Mouse (Mus musculus) liver, embryonic 13.5 days (tissue): ENCODE results near the gene Eml4. TPM values are rescaled to one million over a fixed set of nuclear protein-coding genes. Genes with fewer than 3 reads are reported as not detected.

Experiments used
- ATAC-seq: fragments of 200-750 bp; cut with Nextera tagmentation; 2 replicates; pipeline ENCODE4 v1.8.0; 2017; ENCODE audit warnings: low read depth, mild to moderate bottlenecking, moderate number of reproducible peaks, moderate library complexity
- DNase-seq: peaks from one replicate; pipeline ENCODE4 v3.0.0; 2022
- H3K27ac ChIP-seq: fragments of 300-500 bp; sonication (generic); 2 replicates; pipeline ENCODE4 v1.5.1; 2015; ENCODE audit warnings: moderate library complexity, mild to moderate bottlenecking, inconsistent platforms
- H3K27me3 ChIP-seq: fragments of 300-500 bp; sonication (generic); 2 replicates; pipeline ENCODE4 v1.6.1; 2015; ENCODE audit warnings: mild to moderate bottlenecking, inconsistent platforms
- H3K36me3 ChIP-seq: fragments of 300-500 bp; sonication (generic); 2 replicates; pipeline ENCODE4 v1.6.1; 2015; ENCODE audit warnings: mild to moderate bottlenecking, inconsistent platforms
- H3K4me1 ChIP-seq: fragments of 300-500 bp; sonication (generic); replicated peaks from 2 replicates; pipeline ENCODE4 v1.6.1; 2015; ENCODE audit warnings: inconsistent platforms
- H3K4me2 ChIP-seq: fragments of 300-500 bp; sonication (generic); 2 replicates; pipeline ENCODE4 v1.6.1; 2015; ENCODE audit warnings: inconsistent platforms, mild to moderate bottlenecking, moderate library complexity
- H3K4me3 ChIP-seq: fragments of 300-500 bp; sonication (generic); replicated peaks from 2 replicates; pipeline ENCODE4 v1.5.1; 2015; ENCODE audit warnings: mild to moderate bottlenecking, inconsistent platforms
- H3K9ac ChIP-seq: fragments of 300-500 bp; sonication (generic); 2 replicates; pipeline ENCODE4 v1.6.1; 2015; ENCODE audit warnings: mild to moderate bottlenecking, inconsistent platforms
- H3K9me3 ChIP-seq: fragments of 300-500 bp; sonication (generic); replicated peaks from 2 replicates; pipeline ENCODE4 v1.6.1; 2016; ENCODE audit warnings: inconsistent platforms
- WGBS: fragments of 180-500 bp; shearing (Covaris S2); methylation state at CpG from one replicate; pipeline ENCODE4 v1.1.7; 2015; ENCODE audit not compliant: insufficient replicate concordance; 5-methylcytosine and 5-hydroxymethylcytosine counted together
- polyA plus RNA-seq: library from polyadenylated mRNA; unstranded; fragments of >200 nt; fragmentation: Nextera tagmentation; extraction: Ambion mirVana; gene quantifications from 2 replicates; pipeline ENCODE4 v1.2.1, GENCODE M21; 2015

Gene Eml4
- polyA plus RNA-seq, 1 experiment from 2014 or later: 5.4 TPM

- peak; percentile 62 for ATAC-seq
- H3K4me1 ChIP-seq: peaks cover 45% of the 10 kb centered on the region
- no peaks in the 10 kb centered on the region for H3K9me3 ChIP-seq
- DNase-seq: no peak
- peaks cover 14% of the 10 kb centered on the region; the same call in 1 of the 2 replicates for H3K27me3 ChIP-seq
- no peaks in the 10 kb centered on the region for H3K36me3 ChIP-seq
- peak overlapping the region; percentile 95 for H3K4me2 ChIP-seq
- H3K27ac ChIP-seq: peak overlapping the region; percentile 61
- H3K4me3 ChIP-seq: peak overlapping the region; percentile 80
- WGBS: under 1% methylated on average over 45 of the region's 57 CpGs
- H3K9ac ChIP-seq: peak overlapping the region; percentile 86
Measured at GRCm38 (mm10) chr17:83351119-83351531, 394 bp downstream of the Eml4 start.

- H3K27ac ChIP-seq: peak overlapping the region; percentile 61
Measured at GRCm38 (mm10) chr17:83351601-83352413, 1.1 kb downstream of the Eml4 start.

GRCm38 (mm10) chr17:83352456-83352855, 1.7 kb downstream of the Eml4 start:
- H3K4me2 ChIP-seq: peak overlapping the region; percentile 54
- ATAC-seq: no peak
- H3K4me3 ChIP-seq: peak overlapping the region; percentile 80
- peaks cover 14% of the 10 kb centered on the region; the same call in 1 of the 2 replicates for H3K27me3 ChIP-seq
- peaks cover 49% of the 10 kb centered on the region for H3K4me1 ChIP-seq
- H3K36me3 ChIP-seq: no peaks in the 10 kb centered on the region
- H3K9ac ChIP-seq: no peak overlapping the region
- no peaks in the 10 kb centered on the region for H3K9me3 ChIP-seq
- H3K27ac ChIP-seq: no peak overlapping the region
- WGBS: 9% methylated on average over 2 of the region's 2 CpGs
- no peak for DNase-seq

More at GRCm38 (mm10) chr17:83351601-83352413, 1.1 kb downstream of the Eml4 start:
- H3K4me1 ChIP-seq: peaks cover 46% of the 10 kb centered on the region
- no peaks in the 10 kb centered on the region for H3K36me3 ChIP-seq
- H3K27me3 ChIP-seq: peaks cover 14% of the 10 kb centered on the region; the same call in 1 of the 2 replicates
- peak overlapping the region; percentile 86 for H3K9ac ChIP-seq
- H3K9me3 ChIP-seq: no peaks in the 10 kb centered on the region
- peak overlapping the region; percentile 95 for H3K4me2 ChIP-seq
- WGBS: 5% methylated on average over 13 of the region's 13 CpGs
- no peak for ATAC-seq
- DNase-seq: peak; percentile 6
- peak overlapping the region; percentile 80 for H3K4me3 ChIP-seq

- 22% methylated on average over 5 of the region's 5 CpGs for WGBS
- Histone ChIP-seq H3K27ac (no peak overlapping the region), H3K9ac (no peak overlapping the region), H3K4me1 (peaks cover 49% of the 10 kb centered on the region), H3K4me3 (peak overlapping the region; percentile 80; the same call in 1 of the 2 replicates), H3K27me3 (peaks cover 14% of the 10 kb centered on the region; the same call in 1 of the 2 replicates), H3K4me2 (peak overlapping the region; percentile 54), H3K9me3 (no peaks in the 10 kb centered on the region), H3K36me3 (no peaks in the 10 kb centered on the region)
- ATAC-seq (no peak), DNase-seq (no peak)
Measured at GRCm38 (mm10) chr17:83353011-83353410, 2.3 kb downstream of the Eml4 start.

GRCm38 (mm10) chr17:83353460-83353859, 2.7 kb downstream of the Eml4 start:
- no peaks in the 10 kb centered on the region for H3K36me3 ChIP-seq
- peaks cover 44% of the 10 kb centered on the region for H3K4me1 ChIP-seq
- ATAC-seq: no peak
- H3K4me2 ChIP-seq: peak overlapping the region; percentile 17; the same call in 1 of the 2 replicates
- no peak overlapping the region for H3K4me3 ChIP-seq
- no peak overlapping the region for H3K9ac ChIP-seq
- H3K27me3 ChIP-seq: peaks cover 14% of the 10 kb centered on the region; the same call in 1 of the 2 replicates
- 16% methylated on average over 4 of the region's 4 CpGs for WGBS
- no peak for DNase-seq
- no peaks in the 10 kb centered on the region for H3K9me3 ChIP-seq
- no peak overlapping the region for H3K27ac ChIP-seq

- ATAC-seq: no peak
- Histone ChIP-seq H3K27me3 (peaks cover 14% of the 10 kb centered on the region; the same call in 1 of the 2 replicates), H3K4me3 (no peak overlapping the region), H3K4me2 (no peak overlapping the region), H3K4me1 (peaks cover 48% of the 10 kb centered on the region), H3K9ac (no peak overlapping the region), H3K9me3 (no peaks in the 10 kb centered on the region), H3K36me3 (no peaks in the 10 kb centered on the region), H3K27ac (no peak overlapping the region)
- WGBS: 66% methylated on average over 2 of the region's 2 CpGs
- no peak for DNase-seq
Measured at GRCm38 (mm10) chr17:83355481-83355880, 4.8 kb downstream of the Eml4 start.

GRCm38 (mm10) chr17:83359934-83360333, 9.2 kb downstream of the Eml4 start:
- Histone ChIP-seq H3K36me3 (no peaks in the 10 kb centered on the region), H3K4me2 (no peak overlapping the region), H3K4me1 (peaks cover 41% of the 10 kb centered on the region), H3K9me3 (no peaks in the 10 kb centered on the region), H3K27ac (no peak overlapping the region), H3K27me3 (no peaks in the 10 kb centered on the region), H3K4me3 (no peak overlapping the region), H3K9ac (no peak overlapping the region)
- DNase-seq: no peak
- ATAC-seq: no peak
- 44% methylated on average over 4 of the region's 4 CpGs for WGBS

GRCm38 (mm10) chr17:83360796-83361566, 10.2 kb downstream of the Eml4 start:
- H3K36me3 ChIP-seq: no peaks in the 10 kb centered on the region
- H3K9ac ChIP-seq: no peak overlapping the region
- H3K27me3 ChIP-seq: no peaks in the 10 kb centered on the region
- H3K9me3 ChIP-seq: no peaks in the 10 kb centered on the region
- DNase-seq: no peak
- ATAC-seq: no peak
- H3K27ac ChIP-seq: no peak overlapping the region
- 59% methylated on average over 13 of the region's 13 CpGs for WGBS
- H3K4me1 ChIP-seq: peaks cover 44% of the 10 kb centered on the region
- H3K4me3 ChIP-seq: no peak overlapping the region
- no peak overlapping the region for H3K4me2 ChIP-seq

GRCm38 (mm10) chr17:83363081-83363480, 12.3 kb downstream of the Eml4 start:
- Histone ChIP-seq H3K36me3 (no peaks in the 10 kb centered on the region), H3K4me1 (peaks cover 46% of the 10 kb centered on the region), H3K9me3 (no peaks in the 10 kb centered on the region), H3K9ac (no peak overlapping the region), H3K4me3 (no peak overlapping the region), H3K27ac (no peak overlapping the region), H3K4me2 (no peak overlapping the region), H3K27me3 (no peaks in the 10 kb centered on the region)
- DNase-seq (no peak), ATAC-seq (no peak)
- 56% methylated on average over 3 of the region's 3 CpGs for WGBS

GRCm38 (mm10) chr17:83364296-83364695, 13.6 kb downstream of the Eml4 start:
- Histone ChIP-seq H3K4me2 (no peak overlapping the region), H3K4me1 (peaks cover 46% of the 10 kb centered on the region), H3K36me3 (no peaks in the 10 kb centered on the region), H3K9ac (no peak overlapping the region), H3K9me3 (no peaks in the 10 kb centered on the region), H3K27ac (no peak overlapping the region), H3K27me3 (no peaks in the 10 kb centered on the region), H3K4me3 (no peak overlapping the region)
- ATAC-seq (no peak), DNase-seq (no peak)
- WGBS: 62% methylated on average over 5 of the region's 5 CpGs

GRCm38 (mm10) chr17:83365130-83365529, 14.4 kb downstream of the Eml4 start:
- no peak overlapping the region for H3K4me3 ChIP-seq
- no peaks in the 10 kb centered on the region for H3K27me3 ChIP-seq
- no peaks in the 10 kb centered on the region for H3K36me3 ChIP-seq
- no peaks in the 10 kb centered on the region for H3K9me3 ChIP-seq
- 48% methylated on average over 2 of the region's 2 CpGs for WGBS
- H3K9ac ChIP-seq: no peak overlapping the region
- H3K27ac ChIP-seq: no peak overlapping the region
- H3K4me2 ChIP-seq: no peak overlapping the region
- no peak for DNase-seq
- ATAC-seq: no peak
- H3K4me1 ChIP-seq: peaks cover 41% of the 10 kb centered on the region
